Mouse (Mus musculus): ENCODE data around the gene Olfr477.
"Not testable (repeated sequence)": the region's sequence is repeated elsewhere in the genome, so short reads cannot be mapped to it uniquely, and the experiment has no call there.

Gene Olfr477

DNA sequence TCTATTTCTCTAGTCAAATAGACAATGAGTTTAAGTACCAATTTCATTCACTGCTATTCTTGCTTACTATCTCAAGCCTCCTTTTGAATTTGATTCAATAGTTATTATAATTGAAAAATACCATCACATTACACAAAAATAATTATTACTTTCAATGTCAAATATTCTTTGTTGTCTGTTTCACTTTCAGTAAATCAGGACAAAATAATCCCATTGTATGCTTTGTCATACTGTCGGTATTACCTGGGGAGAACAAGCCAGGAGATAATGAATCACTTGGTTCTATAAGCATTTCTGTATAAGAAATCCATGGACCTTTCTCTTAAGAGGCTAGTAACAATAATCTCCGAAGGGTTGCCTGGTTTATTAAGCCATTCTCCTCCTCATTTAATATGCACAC lies at the start of gene Olfr477:
Olfr477 (plus strand) TSS at position 301 of the 400 bp plus-strand sequence.
- no peak for DNase-seq

DNA sequence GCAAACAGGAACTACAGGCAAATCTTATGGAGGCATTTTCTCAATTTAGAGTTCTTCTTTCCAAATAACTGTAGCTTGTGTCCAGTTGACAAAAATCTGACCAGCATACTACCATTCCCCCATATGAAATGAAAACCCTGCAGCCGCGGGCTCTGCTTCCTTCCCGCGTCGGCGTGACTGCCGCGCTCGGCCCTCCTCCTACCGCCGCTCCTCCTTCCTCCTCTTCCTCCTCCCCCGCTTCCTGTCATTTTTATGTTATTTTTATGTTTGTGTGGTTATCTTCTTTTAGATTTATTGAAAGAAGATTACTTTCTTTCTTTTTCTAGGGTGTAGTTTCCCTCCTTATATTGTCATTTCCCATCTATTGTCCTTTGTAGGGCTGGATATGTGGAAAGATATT lies 34.0 kb upstream of the Olfr477 start:
- DNase-seq, result not testable (repeated sequence)

GRCm38 (mm10) chr7:107954343-107954742 lies 32.1 kb upstream of the Olfr477 start, which contains the start of gene Olfr474:
Gene Olfr474, plus strand, starts transcription at chr7:107954643.
- DNase-seq, result no peak

- no peak for DNase-seq
These were observed 22.0 kb upstream of the Olfr477 start, which contains the start of gene Olfr476 for GRCm38 (mm10) chr7:107964503-107964902. Gene Olfr476, plus strand, starts transcription at chr7:107964803.

GRCm38 (mm10) chr7:108014256-108014655 lies 27.8 kb downstream of the Olfr477 start:
- not testable (repeated sequence) for DNase-seq

DNA sequence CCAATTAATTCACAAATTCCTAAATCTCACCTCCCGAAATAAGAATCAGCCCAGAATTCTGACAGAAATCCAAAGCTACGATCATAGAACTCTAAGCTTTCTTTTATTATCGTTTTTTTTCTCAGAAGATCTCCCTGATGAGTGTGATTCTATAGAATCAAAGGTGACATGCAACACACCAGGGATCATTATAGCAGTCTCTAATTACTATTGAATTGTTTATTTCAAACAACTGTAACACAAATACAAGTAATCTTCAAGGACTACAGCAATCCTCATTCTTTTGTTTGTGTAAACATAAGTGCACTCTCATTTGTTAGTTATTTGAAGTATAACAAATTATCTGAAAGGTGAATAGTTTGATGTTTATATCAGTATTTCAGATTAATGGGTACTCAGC lies 47.4 kb downstream of the Olfr477 start, which contains the start of gene Olfr478:
Olfr478 (minus strand) TSS at position 101 of the 400 bp plus-strand sequence.
- no peak for DNase-seq
